Mouse (Mus musculus) layer of hippocampus, postnatal 14 days (tissue): Measurements from ENCODE around the gene Pip5k1c. TPM values are rescaled to one million over a fixed set of nuclear protein-coding genes. Genes with fewer than 3 reads are reported as not detected.

Experiments
- DNase-seq, 2 experiments: peaks; one replicate each; pipeline ENCODE4 v3.0.0; 2021 to 2022; ENCODE audit warnings: low spot score in 2 of 2, mixed read lengths in 1 of 2
- total RNA-seq, 2 experiments: library from RNA; stranded (reverse); gene quantifications; 2 replicates each; pipeline ENCODE4 v1.2.3; 2021

The Pip5k1c gene
- total RNA-seq, 2 experiments from 2014 or later = 330 to 352 TPM

- no peak for DNase-seq
These were observed 51.8 kb downstream of the Pip5k1c start for GRCm38 (mm10) chr10:81344421-81345161.

- no peak for DNase-seq
These were observed 52.4 kb downstream of the Pip5k1c start for GRCm38 (mm10) chr10:81345162-81345534.

- no peak for DNase-seq
These were observed 53.8 kb downstream of the Pip5k1c start for GRCm38 (mm10) chr10:81346453-81347067.

GRCm38 (mm10) chr10:81349146-81349545 is 56.4 kb downstream of the Pip5k1c start:
- DNase-seq = no peak

GRCm38 (mm10) chr10:81349961-81350350 is 57.2 kb downstream of the Pip5k1c start:
- DNase-seq = no peak

- peak; percentile 99 for DNase-seq
These were observed 57.7 kb downstream of the Pip5k1c start, which contains the start of gene Hmg20b for GRCm38 (mm10) chr10:81350351-81351063. Hmg20b (minus strand) TSS chr10:81350480.

- DNase-seq = no peak
These were observed 59.0 kb downstream of the Pip5k1c start for GRCm38 (mm10) chr10:81351678-81352291.

GRCm38 (mm10) chr10:81354738-81355477 is 62.1 kb downstream of the Pip5k1c start:
- no peak for DNase-seq

- no peak for DNase-seq
These were observed 62.8 kb downstream of the Pip5k1c start for GRCm38 (mm10) chr10:81355533-81355932.

GRCm38 (mm10) chr10:81356352-81356990 is 63.7 kb downstream of the Pip5k1c start:
- no peak for DNase-seq

GRCm38 (mm10) chr10:81356991-81357844 is 64.5 kb downstream of the Pip5k1c start, which contains the start of gene Mfsd12:
Mfsd12 (plus strand) TSS chr10:81357491.
- peak; percentile 89 to 94 for DNase-seq

GRCm38 (mm10) chr10:81358209-81358608 is 65.4 kb downstream of the Pip5k1c start:
- DNase-seq = no peak

GRCm38 (mm10) chr10:81358841-81359240 is 66.1 kb downstream of the Pip5k1c start:
- no peak for DNase-seq

- no peak for DNase-seq
These were observed 68.0 kb downstream of the Pip5k1c start for GRCm38 (mm10) chr10:81360721-81361120.

GRCm38 (mm10) chr10:81362336-81362949 is 69.7 kb downstream of the Pip5k1c start:
- no peak for DNase-seq

- no peak for DNase-seq
These were observed 70.9 kb downstream of the Pip5k1c start for GRCm38 (mm10) chr10:81363436-81364346.

GRCm38 (mm10) chr10:81364666-81365065 is 71.9 kb downstream of the Pip5k1c start:
- no peak for DNase-seq

GRCm38 (mm10) chr10:81365073-81365472 is 72.3 kb downstream of the Pip5k1c start:
- no peak for DNase-seq
